In the genomic region with DNA sequence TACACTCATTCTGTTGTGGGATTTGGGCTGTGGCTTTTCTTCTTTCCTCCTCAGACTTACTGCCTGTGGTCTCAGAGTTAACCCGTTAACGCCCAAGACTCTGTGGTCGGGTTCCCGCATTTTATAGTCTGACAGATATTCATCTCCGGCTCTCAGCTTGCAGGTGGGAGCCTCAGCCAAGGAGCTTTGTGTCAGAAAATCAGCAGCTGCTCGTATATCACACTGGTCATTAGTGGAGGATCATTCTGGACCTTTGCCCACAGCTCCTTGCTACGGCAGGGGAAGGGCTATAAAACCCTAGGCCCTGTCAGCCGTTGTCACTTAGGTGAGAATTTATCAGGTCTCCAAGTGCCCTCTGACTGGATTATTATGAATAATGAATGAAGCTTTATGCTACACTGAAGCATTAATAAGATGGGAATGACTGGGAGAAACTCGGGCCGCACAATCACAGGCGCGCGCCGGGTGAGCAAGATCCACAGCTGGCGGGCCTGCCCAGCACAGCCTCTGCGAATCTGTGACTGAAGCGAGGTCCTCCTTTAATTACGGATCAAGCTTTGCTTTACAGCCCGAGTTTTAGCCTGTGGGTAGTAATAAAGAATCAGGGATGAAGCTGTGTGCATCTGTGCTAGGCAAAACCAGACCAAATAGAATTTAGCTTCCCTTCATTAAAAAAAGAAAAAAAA, we compare ENCODE assay signal across 10 mouse cellular contexts.
A peak's percentile ranks its signal among the peaks of the same experiment; 100 is the strongest.
DNase-seq lines count a peak whose midpoint lies in the region; ATAC-seq and TF ChIP-seq lines count a peak whose summit lies in the region.
"Had no signal": no experiment of that assay in that cellular context is flagged by ENCODE, and none has a peak within 500 bp of the region (broad histone marks: within the 10 kb centered on the region; RNA-seq: fewer than 3 reads in every experiment).

No protein-coding gene starts in this region.

- no peaks in the 10 kb centered on the region for H3K9me3 ChIP-seq in kidney, embryonic 16.5 days (ENCODE audit: low read length)
- H3K9me3 ChIP-seq in hindbrain, embryonic 12.5 days (replicated peaks), result no peaks in the 10 kb centered on the region
- no peaks in the 10 kb centered on the region for H3K9me3 ChIP-seq in heart, embryonic 11.5 days (replicated peaks; ENCODE audit: control insufficient read depth, low read length)
- H3K9me3 ChIP-seq: liver, embryonic 13.5 days had no signal

- no peak for TF ChIP-seq POLR2A in brain, embryonic 14.5 days (IDR thresholded peaks at IDR 0.05; ENCODE audit: borderline replicate concordance, extremely low read depth, insufficient read depth, insufficient read length, poor library complexity, severe bottlenecking)
- TF ChIP-seq POLR2A in myocyte (IDR thresholded peaks at IDR 0.05; ENCODE audit: insufficient read length, low read depth), result no peak

- ATAC-seq in kidney, embryonic 16.5 days (ENCODE audit: low FRiP score, low TSS enrichment), result peak; percentile 78; the same call in 1 of the 2 replicates
- peak; percentile 91 for ATAC-seq in hindbrain, embryonic 12.5 days (ENCODE audit: low FRiP score)
- no peak for ATAC-seq in heart, embryonic 11.5 days (replicated peaks; ENCODE audit: insufficient number of reproducible peaks, low FRiP score, low TSS enrichment)

- peak overlapping the region; percentile 47 for H3K4me2 ChIP-seq in kidney, embryonic 16.5 days (replicated peaks; ENCODE audit: low read depth, low read length)
- H3K4me2 ChIP-seq in hindbrain, embryonic 12.5 days (replicated peaks), result peak overlapping the region; percentile 24; the same call in 1 of the 2 replicates
- H3K4me2 ChIP-seq in myocyte (ENCODE audit: low read depth), result peak overlapping the region; percentile 79
- no peak overlapping the region for H3K4me2 ChIP-seq in heart, embryonic 11.5 days
- H3K4me2 ChIP-seq: liver, embryonic 13.5 days had no signal

- peaks cover 7% of the 10 kb centered on the region; the same call in 1 of the 2 replicates for H3K4me1 ChIP-seq in kidney, embryonic 16.5 days (ENCODE audit: insufficient read depth, low read length)
- H3K4me1 ChIP-seq in hindbrain, embryonic 12.5 days, result peaks cover 14% of the 10 kb centered on the region
- H3K4me1 ChIP-seq in heart, embryonic 11.5 days (ENCODE audit: control insufficient read depth, insufficient read depth, low read length), result no peaks in the 10 kb centered on the region
- H3K4me1 ChIP-seq: liver, embryonic 13.5 days had no signal

- WGBS in kidney, embryonic 16.5 days, result 6% methylated on average over 19 of the region's 19 CpGs
- WGBS in hindbrain, embryonic 12.5 days, result 38% methylated on average over 19 of the region's 19 CpGs
- 70% methylated on average over 19 of the region's 19 CpGs for WGBS in heart, embryonic 11.5 days (ENCODE audit: insufficient replicate concordance)

- H3K4me3 ChIP-seq in kidney, embryonic 16.5 days (ENCODE audit: low read length), result peak overlapping the region; percentile 30
- no peak overlapping the region for H3K4me3 ChIP-seq in hindbrain, embryonic 12.5 days
- no peak overlapping the region for H3K4me3 ChIP-seq in myocyte
- H3K4me3 ChIP-seq in heart, embryonic 11.5 days (ENCODE audit: low read depth, low read length), result no peak overlapping the region
- H3K4me3 ChIP-seq: erythroblast, embryonic 14.5 days; liver, embryonic 13.5 days had no signal

- no peak for TF ChIP-seq CTCF in brain, embryonic 14.5 days (IDR thresholded peaks at IDR 0.05; ENCODE audit: borderline replicate concordance, extremely low read depth, insufficient read depth, insufficient read length)

- no peak overlapping the region for H3ac ChIP-seq in myocyte (ENCODE audit: control insufficient read depth, insufficient read length)

- H3K27me3 ChIP-seq in kidney, embryonic 16.5 days (ENCODE audit: insufficient read depth, low read length), result no peaks in the 10 kb centered on the region
- H3K27me3 ChIP-seq in hindbrain, embryonic 12.5 days, result no peaks in the 10 kb centered on the region
- H3K27me3 ChIP-seq in myocyte (ENCODE audit: control insufficient read depth, insufficient read depth, insufficient read length), result no peaks in the 10 kb centered on the region
- H3K27me3 ChIP-seq in heart, embryonic 11.5 days (ENCODE audit: control insufficient read depth, insufficient read depth, low read length), result no peaks in the 10 kb centered on the region
- H3K27me3 ChIP-seq: liver, embryonic 13.5 days had no signal

- peak overlapping the region; percentile 45; the same call in 1 of the 2 replicates for H3K9ac ChIP-seq in kidney, embryonic 16.5 days (replicated peaks; ENCODE audit: low read length)
- H3K9ac ChIP-seq in hindbrain, embryonic 12.5 days, result no peak overlapping the region
- no peak overlapping the region for H3K9ac ChIP-seq in heart, embryonic 11.5 days (ENCODE audit: low read depth, low read length)
- H3K9ac ChIP-seq: liver, embryonic 13.5 days had no signal

- H3K79me2 ChIP-seq in myocyte (ENCODE audit: control insufficient read depth, insufficient read depth), result no peaks in the 10 kb centered on the region

- DNase-seq in kidney, postnatal 25 days, result no peak
- DNase-seq in brain, embryonic 14.5 days (ENCODE audit: low read depth), result peak; percentile 88
- no peak for DNase-seq in cerebellum, adult 11-12 months
- no peak for DNase-seq in spleen, postnatal 36 days (ENCODE audit: low spot score in 2 of 2)
- DNase-seq: liver, embryonic 13.5 days had no signal

- H3K36me3 ChIP-seq in kidney, embryonic 16.5 days (ENCODE audit: insufficient read depth, low read length), result no peaks in the 10 kb centered on the region
- no peaks in the 10 kb centered on the region for H3K36me3 ChIP-seq in hindbrain, embryonic 12.5 days
- H3K36me3 ChIP-seq in myocyte (ENCODE audit: control insufficient read depth, insufficient read depth), result no peaks in the 10 kb centered on the region
- no peaks in the 10 kb centered on the region for H3K36me3 ChIP-seq in heart, embryonic 11.5 days (ENCODE audit: control insufficient read depth, insufficient read depth, low read length)
- H3K36me3 ChIP-seq: liver, embryonic 13.5 days had no signal

- no peak overlapping the region for H3K27ac ChIP-seq in kidney, embryonic 16.5 days (ENCODE audit: low read length)
- peak overlapping the region; percentile 79 for H3K27ac ChIP-seq in hindbrain, embryonic 12.5 days
- H3K27ac ChIP-seq in heart, embryonic 11.5 days (ENCODE audit: low read depth, low read length), result no peak overlapping the region
- H3K27ac ChIP-seq: liver, embryonic 13.5 days had no signal

TF ChIP-seq in myocyte, 11 proteins besides CTCF, POLR2A, EP300 and RAD21:
- TF ChIP-seq E2F4 (IDR thresholded peaks at IDR 0.05; ENCODE audit: insufficient read depth) (no peak), TCF3 (IDR thresholded peaks at IDR 0.05; ENCODE audit: insufficient read length, low read depth) (no peak), MYOG (IDR thresholded peaks at IDR 0.05; ENCODE audit: control insufficient read depth in 1 of 3, insufficient read depth in 1 of 3, insufficient read length in 2 of 3, low read depth in 2 of 3) (no peak), TCF12 (IDR thresholded peaks at IDR 0.05; ENCODE audit: insufficient read depth, poor library complexity, severe bottlenecking) (no peak), CEBPB (IDR thresholded peaks at IDR 0.05; ENCODE audit: insufficient read depth, poor library complexity, severe bottlenecking) (no peak), SRF (IDR thresholded peaks at IDR 0.05; ENCODE audit: control insufficient read depth, insufficient read length, low read depth) (no peak), REST (IDR thresholded peaks at IDR 0.05; ENCODE audit: insufficient read depth, insufficient read length) (no peak), MAX (IDR thresholded peaks at IDR 0.05; ENCODE audit: low read depth) (no peak), USF1 (IDR thresholded peaks at IDR 0.05; ENCODE audit: low read depth) (no peak)
